Mouse (Mus musculus): Measurements from ENCODE around the gene Gcn1l1. TPM values are rescaled to one million over a fixed set of nuclear protein-coding genes. Genes with fewer than 3 reads are reported as not detected.

Gcn1l1 gene
- polyA plus RNA-seq, 1 experiment from 2014 or later: 40.3 TPM

- H3K36me3 ChIP-seq (ENCODE audit: control insufficient read depth, insufficient read depth, low read length): peaks cover 31% of the 10 kb centered on the region
- ATAC-seq (ENCODE audit: low read depth) (no peak), DNase-seq (ENCODE audit: low spot score) (no peak)
- no peak overlapping the region for H3K4me3 ChIP-seq (ENCODE audit: low read depth, low read length)
- H3K9me3 ChIP-seq (ENCODE audit: control insufficient read depth, low read length): no peaks in the 10 kb centered on the region
- H3K27me3 ChIP-seq (replicated peaks; ENCODE audit: control insufficient read depth, insufficient read depth, low read length): no peaks in the 10 kb centered on the region
- peak overlapping the region; percentile 23; the same call in 1 of the 2 replicates for H3K4me2 ChIP-seq (ENCODE audit: low read depth, low read length)
- H3K27ac ChIP-seq (replicated peaks; ENCODE audit: low read depth, low read length): peak overlapping the region; percentile 63
- H3K4me1 ChIP-seq (ENCODE audit: control insufficient read depth, insufficient read depth, low read length): peaks cover 36% of the 10 kb centered on the region
- WGBS: 34% methylated on average over 19 of the region's 19 CpGs
- peak overlapping the region; percentile 48 for H3K9ac ChIP-seq (ENCODE audit: low read depth, low read length)
Observed at GRCm38 (mm10) chr5:115542635-115543384, 22.2 kb upstream of the Gcn1l1 start.

GRCm38 (mm10) chr5:115543509-115544253 is 21.4 kb upstream of the Gcn1l1 start:
- peak overlapping the region; percentile 23 for H3K4me2 ChIP-seq (ENCODE audit: low read depth, low read length)
- peaks cover 28% of the 10 kb centered on the region for H3K4me1 ChIP-seq (ENCODE audit: control insufficient read depth, insufficient read depth, low read length)
- H3K27me3 ChIP-seq (replicated peaks; ENCODE audit: control insufficient read depth, insufficient read depth, low read length): no peaks in the 10 kb centered on the region
- H3K27ac ChIP-seq (replicated peaks; ENCODE audit: low read depth, low read length): peak overlapping the region; percentile 63
- peak; percentile 85 for ATAC-seq (ENCODE audit: low read depth)
- H3K4me3 ChIP-seq (ENCODE audit: low read depth, low read length): no peak overlapping the region
- 33% methylated on average over 16 of the region's 17 CpGs for WGBS
- H3K9me3 ChIP-seq (ENCODE audit: control insufficient read depth, low read length): no peaks in the 10 kb centered on the region
- peak overlapping the region; percentile 37 for H3K9ac ChIP-seq (ENCODE audit: low read depth, low read length)
- H3K36me3 ChIP-seq (ENCODE audit: control insufficient read depth, insufficient read depth, low read length): peaks cover 40% of the 10 kb centered on the region
- peak; percentile 89 for DNase-seq (ENCODE audit: low spot score)

GRCm38 (mm10) chr5:115544655-115545185 is 20.3 kb upstream of the Gcn1l1 start:
- Histone ChIP-seq H3K4me1 (ENCODE audit: control insufficient read depth, insufficient read depth, low read length) (peaks cover 28% of the 10 kb centered on the region), H3K36me3 (ENCODE audit: control insufficient read depth, insufficient read depth, low read length) (peaks cover 45% of the 10 kb centered on the region), H3K4me3 (ENCODE audit: low read depth, low read length) (no peak overlapping the region), H3K9ac (ENCODE audit: low read depth, low read length) (no peak overlapping the region), H3K4me2 (ENCODE audit: low read depth, low read length) (no peak overlapping the region), H3K27ac (replicated peaks; ENCODE audit: low read depth, low read length) (no peak overlapping the region), H3K27me3 (replicated peaks; ENCODE audit: control insufficient read depth, insufficient read depth, low read length) (no peaks in the 10 kb centered on the region), H3K9me3 (ENCODE audit: control insufficient read depth, low read length) (no peaks in the 10 kb centered on the region)
- WGBS: 39% methylated on average over 16 of the region's 18 CpGs
- DNase-seq (ENCODE audit: low spot score): no peak
- ATAC-seq (ENCODE audit: low read depth): no peak

GRCm38 (mm10) chr5:115545636-115546035 is 19.4 kb upstream of the Gcn1l1 start:
- H3K4me1 ChIP-seq (ENCODE audit: control insufficient read depth, insufficient read depth, low read length): peaks cover 28% of the 10 kb centered on the region
- H3K27ac ChIP-seq (replicated peaks; ENCODE audit: low read depth, low read length): no peak overlapping the region
- H3K4me3 ChIP-seq (ENCODE audit: low read depth, low read length): no peak overlapping the region
- H3K27me3 ChIP-seq (replicated peaks; ENCODE audit: control insufficient read depth, insufficient read depth, low read length): no peaks in the 10 kb centered on the region
- no peak overlapping the region for H3K4me2 ChIP-seq (ENCODE audit: low read depth, low read length)
- H3K36me3 ChIP-seq (ENCODE audit: control insufficient read depth, insufficient read depth, low read length): peaks cover 49% of the 10 kb centered on the region
- WGBS: 78% methylated on average over 14 of the region's 14 CpGs
- H3K9me3 ChIP-seq (ENCODE audit: control insufficient read depth, low read length): no peaks in the 10 kb centered on the region
- peak; percentile 30 for DNase-seq (ENCODE audit: low spot score)
- H3K9ac ChIP-seq (ENCODE audit: low read depth, low read length): no peak overlapping the region; the same call in 1 of the 2 replicates
- ATAC-seq (ENCODE audit: low read depth): no peak

- H3K27ac ChIP-seq (replicated peaks; ENCODE audit: low read depth, low read length): no peak overlapping the region; the same call in 1 of the 2 replicates
- WGBS: 69% methylated on average over 9 of the region's 11 CpGs
- no peak overlapping the region for H3K9ac ChIP-seq (ENCODE audit: low read depth, low read length)
- peaks cover 28% of the 10 kb centered on the region for H3K4me1 ChIP-seq (ENCODE audit: control insufficient read depth, insufficient read depth, low read length)
- H3K36me3 ChIP-seq (ENCODE audit: control insufficient read depth, insufficient read depth, low read length): peaks cover 50% of the 10 kb centered on the region
- no peaks in the 10 kb centered on the region for H3K27me3 ChIP-seq (replicated peaks; ENCODE audit: control insufficient read depth, insufficient read depth, low read length)
- DNase-seq (ENCODE audit: low spot score) (no peak), ATAC-seq (ENCODE audit: low read depth) (no peak)
- H3K4me3 ChIP-seq (ENCODE audit: low read depth, low read length): no peak overlapping the region
- H3K9me3 ChIP-seq (ENCODE audit: control insufficient read depth, low read length): no peaks in the 10 kb centered on the region
- H3K4me2 ChIP-seq (ENCODE audit: low read depth, low read length): no peak overlapping the region
Observed at GRCm38 (mm10) chr5:115546536-115546935, 18.5 kb upstream of the Gcn1l1 start.

- WGBS: 39% methylated on average over 5 of the region's 6 CpGs
- Histone ChIP-seq H3K36me3 (ENCODE audit: control insufficient read depth, insufficient read depth, low read length) (peaks cover 54% of the 10 kb centered on the region), H3K4me1 (ENCODE audit: control insufficient read depth, insufficient read depth, low read length) (peaks cover 28% of the 10 kb centered on the region)
Observed at GRCm38 (mm10) chr5:115547014-115547413, 18.0 kb upstream of the Gcn1l1 start.

GRCm38 (mm10) chr5:115547421-115547820 is 17.6 kb upstream of the Gcn1l1 start:
- H3K27ac ChIP-seq (replicated peaks; ENCODE audit: low read depth, low read length): no peak overlapping the region; the same call in 1 of the 2 replicates
- no peak for ATAC-seq (ENCODE audit: low read depth)
- WGBS: 64% methylated on average over 7 of the region's 7 CpGs

More at GRCm38 (mm10) chr5:115547014-115547413, 18.0 kb upstream of the Gcn1l1 start:
- peak overlapping the region; percentile 10; the same call in 1 of the 2 replicates for H3K9ac ChIP-seq (ENCODE audit: low read depth, low read length)
- ATAC-seq (ENCODE audit: low read depth): no peak
- H3K27ac ChIP-seq (replicated peaks; ENCODE audit: low read depth, low read length): no peak overlapping the region; the same call in 1 of the 2 replicates
- H3K27me3 ChIP-seq (replicated peaks; ENCODE audit: control insufficient read depth, insufficient read depth, low read length): no peaks in the 10 kb centered on the region
- DNase-seq (ENCODE audit: low spot score): peak; percentile 19
- H3K4me2 ChIP-seq (ENCODE audit: low read depth, low read length): no peak overlapping the region
- H3K4me3 ChIP-seq (ENCODE audit: low read depth, low read length): no peak overlapping the region
- H3K9me3 ChIP-seq (ENCODE audit: control insufficient read depth, low read length): no peaks in the 10 kb centered on the region

GRCm38 (mm10) chr5:115548501-115549285 is 16.4 kb upstream of the Gcn1l1 start:
- DNase-seq (ENCODE audit: low spot score): no peak
- no peak for ATAC-seq (ENCODE audit: low read depth)
- Histone ChIP-seq H3K4me2 (ENCODE audit: low read depth, low read length) (no peak overlapping the region), H3K27me3 (replicated peaks; ENCODE audit: control insufficient read depth, insufficient read depth, low read length) (no peaks in the 10 kb centered on the region), H3K4me3 (ENCODE audit: low read depth, low read length) (no peak overlapping the region), H3K9me3 (ENCODE audit: control insufficient read depth, low read length) (no peaks in the 10 kb centered on the region), H3K4me1 (ENCODE audit: control insufficient read depth, insufficient read depth, low read length) (peaks cover 13% of the 10 kb centered on the region), H3K9ac (ENCODE audit: low read depth, low read length) (no peak overlapping the region), H3K27ac (replicated peaks; ENCODE audit: low read depth, low read length) (no peak overlapping the region), H3K36me3 (ENCODE audit: control insufficient read depth, insufficient read depth, low read length) (peaks cover 69% of the 10 kb centered on the region)
- 89% methylated on average over 18 of the region's 18 CpGs for WGBS

More at GRCm38 (mm10) chr5:115547421-115547820, 17.6 kb upstream of the Gcn1l1 start:
- Histone ChIP-seq H3K9ac (ENCODE audit: low read depth, low read length) (0 out of 2 replicates have a peak overlapping the region, but pooled peaks have one; percentile 10), H3K4me1 (ENCODE audit: control insufficient read depth, insufficient read depth, low read length) (peaks cover 26% of the 10 kb centered on the region), H3K9me3 (ENCODE audit: control insufficient read depth, low read length) (no peaks in the 10 kb centered on the region), H3K27me3 (replicated peaks; ENCODE audit: control insufficient read depth, insufficient read depth, low read length) (no peaks in the 10 kb centered on the region), H3K4me3 (ENCODE audit: low read depth, low read length) (no peak overlapping the region), H3K36me3 (ENCODE audit: control insufficient read depth, insufficient read depth, low read length) (peaks cover 58% of the 10 kb centered on the region), H3K4me2 (ENCODE audit: low read depth, low read length) (no peak overlapping the region)
- DNase-seq (ENCODE audit: low spot score): peak; percentile 41
